Mouse (Mus musculus): ENCODE data around the gene Sac3d1.

Sac3d1 gene

GRCm38 (mm10) chr19:6068951-6069350, 49.5 kb downstream of the Sac3d1 start:
- no peak for DNase-seq (ENCODE audit: low spot score)

- peak; percentile 87 for DNase-seq (ENCODE audit: low spot score)
Measured at GRCm38 (mm10) chr19:6067724-6068415, 50.6 kb downstream of the Sac3d1 start, which contains the start of gene Tm7sf2. Tm7sf2 (minus strand) TSS chr19:6068373.

- peak; percentile 83 for DNase-seq (ENCODE audit: low spot score)
Measured at GRCm38 (mm10) chr19:6067011-6067723, 51.3 kb downstream of the Sac3d1 start.

GRCm38 (mm10) chr19:6066571-6066970, 51.9 kb downstream of the Sac3d1 start:
- no peak for DNase-seq (ENCODE audit: low spot score)
